Mouse (Mus musculus) hindbrain, embryonic 14.5 days (tissue): Measurements from ENCODE around the gene Tmem30c. TPM values are rescaled to one million over a fixed set of nuclear protein-coding genes. Genes with fewer than 3 reads are reported as not detected.

Experiments
- ATAC-seq: fragments of 200-750 bp; cut with Nextera tagmentation; 2 replicates; pipeline ENCODE4 v1.8.0; 2017; ENCODE audit warnings: moderate number of reproducible peaks, mild to moderate bottlenecking, moderate TSS enrichment, moderate library complexity; ENCODE audit not compliant: low FRiP score
- DNase-seq: peaks from one replicate; pipeline ENCODE4 v3.0.0-alpha.2; 2015; ENCODE audit warnings: low spot score
- H3K27ac ChIP-seq: fragments of 300-500 bp; sonication (generic); 2 replicates; pipeline ENCODE4 v1.5.1; 2014; ENCODE audit warnings: mild to moderate bottlenecking, moderate library complexity
- H3K27me3 ChIP-seq: fragments of 300-500 bp; sonication (generic); 2 replicates; pipeline ENCODE4 v1.6.1; 2014; ENCODE audit warnings: mild to moderate bottlenecking, low read length, mixed read lengths; ENCODE audit not compliant: control insufficient read depth, insufficient read depth
- H3K36me3 ChIP-seq: fragments of 300-500 bp; sonication (generic); replicated peaks from 2 replicates; pipeline ENCODE4 v1.6.1; 2014; ENCODE audit not compliant: control insufficient read depth, insufficient read depth
- H3K4me1 ChIP-seq: fragments of 300-500 bp; sonication (generic); replicated peaks from 2 replicates; pipeline ENCODE4 v1.6.1; 2014; ENCODE audit warnings: antibody characterized with exemption, low read length, mixed read lengths; ENCODE audit not compliant: control insufficient read depth, insufficient read depth
- H3K4me2 ChIP-seq: fragments of 300-500 bp; sonication (generic); replicated peaks from 2 replicates; pipeline ENCODE4 v1.6.1; 2014; ENCODE audit warnings: mild to moderate bottlenecking, moderate library complexity
- H3K4me3 ChIP-seq: fragments of 300-500 bp; sonication (generic); replicated peaks from 2 replicates; pipeline ENCODE4 v1.5.1; 2014; ENCODE audit warnings: mild to moderate bottlenecking, low read length
- H3K9ac ChIP-seq: fragments of 300-500 bp; sonication (generic); 2 replicates; pipeline ENCODE4 v1.6.1; 2014
- H3K9me3 ChIP-seq: fragments of 300-500 bp; sonication (generic); 2 replicates; pipeline ENCODE4 v1.6.1; 2016; ENCODE audit warnings: low read length; ENCODE audit not compliant: control insufficient read depth
- WGBS: fragments of 180-500 bp; shearing (Covaris S2); extraction: QIAGEN DNeasy Blood & Tissue Kit; methylation state at CpG from one replicate; pipeline ENCODE4 v1.1.7; 2014; 5-methylcytosine and 5-hydroxymethylcytosine counted together
- polyA plus RNA-seq: library from polyadenylated mRNA; unstranded; fragments of >200 nt; fragmentation: Nextera tagmentation; extraction: Ambion mirVana; gene quantifications from 2 replicates; pipeline ENCODE4 v1.2.1, GENCODE M21; 2014

Tmem30c gene
- polyA plus RNA-seq, 1 experiment from 2014 or later = 0.43 TPM

DNA sequence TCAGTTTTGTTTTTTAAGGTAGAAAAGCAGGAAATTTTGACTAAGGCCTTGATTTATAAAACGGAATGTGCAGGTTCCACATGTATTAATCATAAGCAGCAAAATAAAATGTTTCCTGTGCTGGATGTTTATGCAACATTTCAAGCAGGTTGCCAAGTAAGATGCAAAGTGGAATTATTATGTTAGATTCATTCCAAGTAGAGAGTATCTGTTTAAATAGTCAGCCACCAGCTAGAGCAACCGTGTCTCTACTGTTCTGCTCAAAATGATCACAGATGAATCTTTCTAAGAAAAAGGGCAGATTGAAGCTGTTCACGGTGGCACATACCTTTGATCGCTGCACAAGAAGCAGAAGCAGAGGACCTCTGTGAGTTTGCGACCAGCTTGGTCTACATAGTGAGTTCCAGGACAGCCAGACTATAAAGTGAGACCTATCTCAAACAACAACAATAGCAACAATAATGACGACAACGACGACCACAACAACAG lies 26.0 kb upstream of the Tmem30c start:
- Histone ChIP-seq H3K36me3 (no peaks in the 10 kb centered on the region), H3K9me3 (no peaks in the 10 kb centered on the region), H3K4me2 (no peak overlapping the region), H3K27me3 (no peaks in the 10 kb centered on the region), H3K27ac (no peak overlapping the region), H3K9ac (no peak overlapping the region), H3K4me1 (no peaks in the 10 kb centered on the region), H3K4me3 (no peak overlapping the region)
- WGBS = 87% methylated on average over 8 of the region's 8 CpGs
- ATAC-seq = no peak
- no peak for DNase-seq

DNA sequence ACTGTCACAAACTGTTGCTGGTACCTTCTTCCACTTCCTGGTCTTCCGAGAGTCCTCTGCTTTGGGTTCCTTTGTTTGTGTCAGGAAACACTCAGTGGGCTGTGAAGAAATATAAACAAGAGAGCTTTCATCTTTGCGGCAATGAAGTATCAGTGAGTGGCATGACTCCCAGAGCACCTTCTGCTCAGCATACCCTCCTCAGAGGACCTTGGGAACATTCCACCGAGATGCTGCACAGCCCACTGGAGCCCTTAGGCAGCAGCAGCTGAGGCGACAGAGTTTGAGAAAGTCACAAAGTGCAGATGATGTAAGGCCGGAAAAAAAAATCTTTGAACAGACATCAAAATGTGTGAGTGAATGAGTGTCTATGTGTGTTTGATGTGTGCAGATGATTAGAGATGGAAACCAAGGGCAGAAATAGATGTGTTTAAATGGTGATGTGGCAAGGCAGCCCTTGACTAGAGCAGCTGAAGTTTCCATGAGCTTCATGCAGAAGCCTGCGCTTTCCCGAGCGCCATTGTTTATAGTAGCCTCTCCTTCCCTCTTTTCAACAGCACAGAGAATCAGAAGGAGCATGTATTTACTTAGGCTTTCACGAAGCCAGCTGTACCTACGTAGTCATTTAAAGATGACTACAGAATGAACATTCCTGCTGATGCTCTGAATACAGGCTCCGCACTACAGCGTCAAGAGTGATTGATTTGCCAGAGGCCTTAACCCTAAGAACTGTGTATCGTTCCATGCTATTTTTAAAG lies 25.4 kb upstream of the Tmem30c start:
- Histone ChIP-seq H3K9me3 (no peaks in the 10 kb centered on the region), H3K36me3 (no peaks in the 10 kb centered on the region), H3K4me2 (no peak overlapping the region), H3K4me1 (no peaks in the 10 kb centered on the region), H3K27me3 (no peaks in the 10 kb centered on the region), H3K27ac (no peak overlapping the region), H3K9ac (no peak overlapping the region), H3K4me3 (no peak overlapping the region)
- 56% methylated on average over 13 of the region's 13 CpGs for WGBS
- DNase-seq (no peak), ATAC-seq (no peak)

DNA sequence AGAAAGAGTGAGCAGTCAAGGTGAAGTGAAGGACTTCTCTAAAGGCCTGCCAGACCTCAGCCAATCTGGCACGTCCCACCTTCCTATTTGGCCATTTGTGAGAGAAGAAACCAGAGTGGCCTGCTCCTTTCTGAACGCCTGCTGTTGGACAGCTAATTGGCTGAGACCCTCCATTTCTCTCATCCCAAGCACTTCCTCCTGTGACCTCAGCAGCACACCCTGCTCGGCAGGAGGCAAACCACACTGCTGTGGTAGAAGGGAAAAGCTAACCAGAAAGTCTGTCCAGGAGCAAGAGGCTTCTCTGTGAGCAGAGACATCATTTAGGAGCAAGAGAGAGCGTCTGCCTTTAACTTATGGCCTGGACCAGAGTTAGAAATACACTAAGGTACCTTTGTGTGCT lies 24.5 kb upstream of the Tmem30c start:
- Histone ChIP-seq H3K9me3 (no peaks in the 10 kb centered on the region), H3K9ac (no peak overlapping the region), H3K36me3 (no peaks in the 10 kb centered on the region), H3K4me1 (no peaks in the 10 kb centered on the region), H3K4me2 (no peak overlapping the region), H3K4me3 (no peak overlapping the region), H3K27me3 (no peaks in the 10 kb centered on the region), H3K27ac (no peak overlapping the region)
- ATAC-seq = no peak
- DNase-seq = no peak
- WGBS = 77% methylated on average over 4 of the region's 4 CpGs

DNA sequence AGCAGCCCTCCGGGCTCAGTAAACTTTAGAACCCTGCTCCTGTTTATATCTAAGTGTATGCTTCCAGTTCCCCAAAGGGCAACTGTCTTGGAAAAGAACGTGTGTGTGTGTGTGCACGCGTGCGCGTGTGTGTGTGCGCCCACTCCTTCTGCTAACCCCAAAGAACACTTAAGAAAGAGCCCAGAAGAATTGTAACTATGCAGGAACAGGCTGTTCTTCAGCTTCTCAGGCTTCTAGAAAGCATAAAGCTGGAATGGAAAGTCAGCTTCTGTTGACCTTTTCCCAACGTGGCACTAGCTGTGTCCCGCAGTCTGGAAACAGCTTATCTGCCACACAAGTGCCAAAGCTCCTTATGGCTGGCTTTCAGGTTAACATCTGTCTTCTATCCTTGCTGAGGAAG lies 22.4 kb upstream of the Tmem30c start:
- Histone ChIP-seq H3K4me1 (no peaks in the 10 kb centered on the region), H3K27me3 (no peaks in the 10 kb centered on the region), H3K27ac (no peak overlapping the region), H3K9ac (no peak overlapping the region), H3K36me3 (no peaks in the 10 kb centered on the region), H3K4me2 (no peak overlapping the region), H3K4me3 (no peak overlapping the region), H3K9me3 (no peaks in the 10 kb centered on the region)
- ATAC-seq (no peak), DNase-seq (no peak)
- 93% methylated on average over 9 of the region's 9 CpGs for WGBS

DNA sequence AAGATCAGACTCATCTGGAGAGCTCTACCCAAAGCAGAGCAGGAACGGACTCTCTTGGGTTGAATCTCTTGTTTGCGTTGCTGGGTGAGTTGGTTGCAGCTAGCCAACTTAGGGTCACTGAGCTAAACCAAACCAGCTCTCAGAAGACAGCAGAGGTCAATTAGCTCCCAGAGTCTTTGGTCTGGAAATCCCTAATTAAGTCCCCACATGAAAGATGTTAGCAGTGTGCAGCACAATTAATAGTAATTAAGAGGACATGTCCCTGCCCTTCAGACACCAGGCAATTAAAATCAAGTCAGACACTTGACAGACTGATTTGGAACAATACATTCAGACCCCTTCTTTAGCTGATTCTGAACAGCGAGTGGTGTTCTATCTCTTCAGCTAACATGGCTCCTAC lies 21.6 kb upstream of the Tmem30c start:
- Histone ChIP-seq H3K9me3 (no peaks in the 10 kb centered on the region), H3K4me2 (no peak overlapping the region), H3K27ac (no peak overlapping the region), H3K36me3 (no peaks in the 10 kb centered on the region), H3K4me3 (no peak overlapping the region), H3K4me1 (no peaks in the 10 kb centered on the region), H3K9ac (no peak overlapping the region), H3K27me3 (no peaks in the 10 kb centered on the region)
- DNase-seq (no peak), ATAC-seq (no peak)
- 79% methylated on average over 3 of the region's 3 CpGs for WGBS

DNA sequence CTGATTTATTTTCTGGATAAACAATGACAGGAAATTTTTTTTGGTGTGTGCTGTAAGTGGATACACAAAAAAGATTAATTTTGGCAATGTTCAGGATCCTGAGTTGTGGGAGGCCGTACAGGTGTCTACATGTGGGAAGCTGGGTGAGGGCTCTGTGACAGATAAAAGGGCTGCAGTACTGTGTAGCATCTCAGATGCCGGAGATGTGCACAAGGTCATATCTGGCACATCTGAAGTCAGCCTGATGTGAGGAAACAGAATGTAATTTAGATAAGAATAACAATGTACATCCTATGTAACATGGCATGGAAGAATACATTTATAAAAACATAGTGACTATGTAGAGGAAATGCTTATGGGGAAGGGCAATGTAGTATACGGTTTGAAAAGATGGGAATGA lies 20.8 kb upstream of the Tmem30c start:
- no peaks in the 10 kb centered on the region for H3K9me3 ChIP-seq
- ATAC-seq (no peak), DNase-seq (no peak)
- H3K9ac ChIP-seq = no peak overlapping the region
- H3K36me3 ChIP-seq = no peaks in the 10 kb centered on the region
- WGBS = 86% methylated on average over 3 of the region's 3 CpGs
- no peaks in the 10 kb centered on the region for H3K4me1 ChIP-seq
- no peak overlapping the region for H3K4me2 ChIP-seq
- no peak overlapping the region for H3K4me3 ChIP-seq
- H3K27me3 ChIP-seq = no peaks in the 10 kb centered on the region
- H3K27ac ChIP-seq = no peak overlapping the region

DNA sequence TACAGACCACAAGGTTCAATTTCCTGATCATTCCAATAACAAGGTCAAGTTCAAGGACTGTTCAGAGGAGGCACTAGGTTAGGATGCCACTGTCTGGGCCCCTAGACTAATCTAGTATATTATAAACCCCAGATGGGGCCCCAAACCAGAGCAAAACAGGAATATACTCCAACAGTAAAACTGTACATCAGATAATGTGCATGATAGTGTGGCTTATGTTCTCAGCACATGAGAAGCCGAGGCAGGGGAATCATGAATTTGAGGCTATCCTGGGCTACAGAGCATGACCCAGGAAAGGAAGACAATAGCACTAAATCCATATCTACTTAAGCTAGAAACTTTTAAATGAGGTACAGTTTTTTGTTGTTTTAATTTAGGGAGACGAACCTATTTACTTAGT lies 19.5 kb upstream of the Tmem30c start:
- Histone ChIP-seq H3K9me3 (no peaks in the 10 kb centered on the region), H3K36me3 (no peaks in the 10 kb centered on the region), H3K27me3 (no peaks in the 10 kb centered on the region), H3K9ac (no peak overlapping the region), H3K27ac (no peak overlapping the region), H3K4me1 (no peaks in the 10 kb centered on the region), H3K4me3 (no peak overlapping the region), H3K4me2 (no peak overlapping the region)
- WGBS = 91% methylated on average over 2 of the region's 2 CpGs
- ATAC-seq (no peak), DNase-seq (no peak)

DNA sequence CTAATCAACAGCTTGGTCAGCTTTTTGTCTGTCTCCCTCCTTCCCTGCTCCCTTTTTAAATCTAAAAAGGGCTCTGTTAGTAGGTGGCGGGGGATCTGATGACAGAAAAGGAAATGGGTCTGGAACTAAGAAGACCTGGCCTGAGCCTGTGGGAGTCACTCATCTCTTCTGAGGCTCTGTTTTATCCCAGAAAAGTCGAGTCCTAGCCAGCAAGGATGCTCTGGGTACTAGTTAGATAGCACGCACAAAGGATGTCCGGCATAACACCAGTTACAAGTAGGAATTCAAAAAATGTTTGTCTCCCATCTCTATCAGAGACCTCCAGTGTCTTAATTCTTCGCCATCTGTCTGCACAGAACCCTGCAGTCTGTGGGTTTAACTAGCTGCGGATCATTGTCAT lies 12.8 kb upstream of the Tmem30c start:
- Histone ChIP-seq H3K4me3 (no peak overlapping the region), H3K4me1 (no peaks in the 10 kb centered on the region), H3K9me3 (no peaks in the 10 kb centered on the region), H3K4me2 (no peak overlapping the region), H3K9ac (no peak overlapping the region), H3K27ac (no peak overlapping the region), H3K27me3 (no peaks in the 10 kb centered on the region), H3K36me3 (no peaks in the 10 kb centered on the region)
- DNase-seq (no peak), ATAC-seq (no peak)
- 88% methylated on average over 6 of the region's 6 CpGs for WGBS

DNA sequence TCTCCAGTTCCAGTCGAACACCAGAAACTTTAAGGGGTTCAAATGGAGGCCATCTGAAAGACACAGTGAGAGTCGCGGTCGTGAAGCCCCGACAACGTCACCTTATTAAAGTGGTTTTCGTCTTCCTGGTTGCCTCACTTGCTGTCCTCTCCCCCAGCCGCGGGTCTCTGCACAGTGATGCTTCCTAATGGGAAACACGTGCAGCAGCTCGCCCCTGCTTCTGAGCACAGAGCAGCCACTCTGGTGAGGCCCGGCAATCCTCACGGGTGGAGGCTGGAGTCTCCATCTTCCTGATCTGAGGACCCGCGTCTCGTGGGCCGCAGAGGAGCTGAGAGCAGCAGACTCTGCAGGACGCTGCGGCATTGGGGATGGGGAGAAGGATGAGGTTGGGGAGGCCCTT lies 11.1 kb upstream of the Tmem30c start:
- H3K9ac ChIP-seq = no peak overlapping the region

More for the DNA sequence above, 11.1 kb upstream of the Tmem30c start:
- no peak overlapping the region for H3K27ac ChIP-seq
- H3K27me3 ChIP-seq = no peaks in the 10 kb centered on the region
- H3K4me2 ChIP-seq = no peak overlapping the region
- DNase-seq = no peak
- H3K4me3 ChIP-seq = no peak overlapping the region
- H3K4me1 ChIP-seq = no peaks in the 10 kb centered on the region
- 72% methylated on average over 19 of the region's 19 CpGs for WGBS
- ATAC-seq = no peak
- no peaks in the 10 kb centered on the region for H3K9me3 ChIP-seq
- no peaks in the 10 kb centered on the region for H3K36me3 ChIP-seq
